Mouse (Mus musculus) heart, adult 18-20 months (tissue): ENCODE data around the gene Csrnp3. TPM values are rescaled to one million over a fixed set of nuclear protein-coding genes. Genes with fewer than 3 reads are reported as not detected.
A peak's percentile ranks its signal among the peaks of the same experiment; 100 is the strongest.

Experiments used
- DNase-seq, 2 experiments: peaks; one replicate each; pipeline ENCODE4 v3.0.0; 2021 to 2022; ENCODE audit warnings: mixed read lengths in 1 of 2
- total RNA-seq, 2 experiments: library from RNA; stranded (reverse); gene quantifications; 2 replicates each; pipeline ENCODE4 v1.2.3; 2021

The Csrnp3 gene
- total RNA-seq, 2 experiments from 2014 or later, result 0.23 to 0.32 TPM

GRCm38 (mm10) chr2:65870919-65871582 lies 25.5 kb downstream of the Csrnp3 start:
- no peak for DNase-seq

- no peak for DNase-seq
Observed at GRCm38 (mm10) chr2:65891590-65891989, 46.0 kb downstream of the Csrnp3 start.

- DNase-seq, result no peak
Observed at GRCm38 (mm10) chr2:65893241-65893640, 47.7 kb downstream of the Csrnp3 start.

DNA sequence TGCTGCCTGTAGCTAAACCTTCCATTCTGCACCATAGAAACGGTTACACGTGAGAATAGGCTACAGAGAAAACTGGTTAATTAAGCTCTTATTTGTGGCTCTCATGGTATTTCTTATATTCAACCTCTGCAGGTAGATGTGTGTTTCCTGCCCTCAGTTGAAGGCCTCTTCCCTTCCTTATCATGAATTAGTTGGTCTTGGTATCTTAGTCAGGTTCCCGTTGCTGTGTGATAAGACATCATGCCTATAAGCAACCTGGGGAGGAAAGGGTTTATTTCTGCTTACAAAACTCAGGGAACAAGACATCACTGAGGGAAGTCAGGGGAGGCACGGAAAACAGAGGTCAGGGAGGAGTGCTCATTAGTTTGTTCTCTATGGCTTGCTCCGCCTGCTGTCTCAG lies 48.7 kb downstream of the Csrnp3 start:
- no peak for DNase-seq

- DNase-seq, result peak; percentile 39 to 54
Observed at GRCm38 (mm10) chr2:65896542-65896941, 51.0 kb downstream of the Csrnp3 start.

- DNase-seq, result peak in 1 of 2 experiments; percentile 22
Observed at GRCm38 (mm10) chr2:65897084-65897483, 51.5 kb downstream of the Csrnp3 start.

DNA sequence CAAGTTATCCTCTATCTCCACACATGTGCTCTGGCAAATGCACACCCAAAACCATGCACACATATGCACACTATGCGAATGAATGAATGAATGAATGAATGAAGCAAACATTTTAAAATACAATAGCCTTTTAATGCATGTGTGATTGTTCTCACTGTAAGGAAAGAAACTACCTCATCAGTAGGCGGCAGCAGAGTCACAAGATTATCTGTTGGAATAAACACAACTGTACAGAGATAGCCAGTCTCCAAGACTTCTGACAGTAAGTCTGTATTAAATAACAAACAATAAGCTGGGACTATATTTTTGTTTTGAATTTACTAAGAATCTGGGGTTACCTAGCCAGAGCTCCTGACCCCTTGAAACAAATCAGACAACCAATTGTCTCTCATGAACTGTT lies 53.9 kb downstream of the Csrnp3 start:
- no peak for DNase-seq

DNA sequence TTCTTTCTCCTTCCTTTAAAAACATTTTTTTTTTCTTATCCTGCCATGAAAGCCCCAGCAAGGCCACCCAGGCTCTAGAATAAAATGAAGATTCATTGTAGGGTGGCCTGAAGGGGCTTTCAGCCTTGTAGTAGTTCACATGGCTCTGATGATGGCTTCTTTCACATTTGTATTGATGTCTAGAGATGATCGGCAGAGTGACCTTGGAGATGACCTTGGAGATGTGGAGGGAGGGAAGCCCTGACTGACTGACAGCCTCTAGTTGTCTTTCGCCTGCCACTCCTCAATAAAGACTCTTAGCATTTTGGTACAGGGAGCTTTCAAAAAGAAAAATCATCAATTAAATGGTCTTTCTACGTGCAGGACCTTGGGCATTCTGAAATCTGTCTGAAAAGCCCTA lies 63.0 kb downstream of the Csrnp3 start:
- no peak for DNase-seq

GRCm38 (mm10) chr2:65909724-65910521 lies 64.4 kb downstream of the Csrnp3 start:
- no peak for DNase-seq

GRCm38 (mm10) chr2:65915994-65916393 lies 70.4 kb downstream of the Csrnp3 start:
- DNase-seq, result no peak

GRCm38 (mm10) chr2:65920651-65921412 lies 75.3 kb downstream of the Csrnp3 start:
- no peak for DNase-seq

- no peak for DNase-seq
Observed at GRCm38 (mm10) chr2:65925363-65925941, 79.9 kb downstream of the Csrnp3 start.

GRCm38 (mm10) chr2:65926935-65927708 lies 81.6 kb downstream of the Csrnp3 start:
- DNase-seq, result no peak

DNA sequence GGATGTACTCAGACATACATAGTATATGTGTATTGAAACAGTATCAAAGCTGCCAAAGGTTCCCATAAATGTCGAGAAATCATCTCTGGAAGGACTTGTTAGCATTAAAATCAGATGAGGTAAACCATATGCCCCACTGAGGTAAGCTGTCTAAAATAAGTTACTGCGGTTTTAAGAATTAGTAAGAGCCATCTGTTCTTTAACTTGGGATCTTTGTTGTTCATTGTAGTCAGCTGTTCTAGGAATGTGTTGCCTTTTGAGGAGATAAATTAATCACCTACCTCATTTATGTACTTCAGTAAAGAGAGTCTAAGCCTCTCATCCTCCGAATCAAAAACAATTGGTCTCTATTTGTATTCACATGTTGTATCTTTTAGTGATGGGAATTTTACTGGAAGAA lies 83.7 kb downstream of the Csrnp3 start:
- no peak for DNase-seq

- no peak for DNase-seq
Observed at GRCm38 (mm10) chr2:65929927-65930326, 84.4 kb downstream of the Csrnp3 start.

GRCm38 (mm10) chr2:65931313-65931712 lies 85.7 kb downstream of the Csrnp3 start:
- no peak for DNase-seq

GRCm38 (mm10) chr2:65931841-65932311 lies 86.3 kb downstream of the Csrnp3 start:
- DNase-seq, result peak; percentile 10 to 25

- DNase-seq, result no peak
Observed at GRCm38 (mm10) chr2:65934099-65934498, 88.5 kb downstream of the Csrnp3 start.

- no peak for DNase-seq
Observed at GRCm38 (mm10) chr2:65938900-65939299, 93.3 kb downstream of the Csrnp3 start.

DNA sequence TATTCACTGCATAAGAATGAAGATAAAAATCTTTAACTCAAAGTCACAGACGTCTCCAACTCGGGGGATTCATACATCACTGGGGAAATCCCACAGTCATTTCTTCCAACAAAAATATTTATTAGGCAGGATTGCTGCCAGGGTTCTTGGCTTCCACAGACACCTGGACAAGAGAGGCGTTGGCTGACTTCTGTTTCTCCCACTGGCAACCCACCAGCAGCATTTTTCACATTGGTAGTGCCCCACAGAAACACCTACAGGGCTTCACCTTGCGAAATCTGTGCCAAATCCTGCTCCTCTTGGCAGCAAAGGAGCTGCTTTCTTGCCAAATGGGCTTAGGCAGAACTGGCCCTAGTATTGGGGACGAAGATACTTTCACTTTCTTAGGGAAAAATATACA lies 94.8 kb downstream of the Csrnp3 start:
- peak; percentile 12 to 13 for DNase-seq

DNA sequence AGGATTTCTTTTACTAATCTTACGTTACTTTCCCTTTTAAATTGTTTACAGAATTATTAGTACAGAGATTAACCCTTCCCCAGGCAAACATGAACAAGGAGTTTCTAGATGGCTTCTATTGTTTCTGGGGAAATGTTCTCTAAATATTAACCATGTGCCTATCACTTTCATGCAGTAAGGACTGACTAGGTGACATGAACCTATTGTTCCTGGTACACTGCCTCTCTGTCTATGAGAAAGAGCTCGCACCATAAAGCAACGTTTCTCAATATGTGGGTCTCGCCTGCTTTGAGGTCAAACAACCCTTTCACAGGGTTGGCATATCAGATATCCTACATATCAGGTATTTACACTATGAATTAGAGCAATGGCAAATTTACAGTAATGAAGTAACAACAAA lies 96.8 kb downstream of the Csrnp3 start:
- no peak for DNase-seq

- DNase-seq, result no peak
Observed at GRCm38 (mm10) chr2:65948808-65949207, 103.2 kb downstream of the Csrnp3 start.
